Mouse (Mus musculus): ENCODE measurements around the gene Ttll11. TPM values are rescaled to one million over a fixed set of nuclear protein-coding genes. Genes with fewer than 3 reads are reported as not detected.

Gene Ttll11
- polyA plus RNA-seq, 1 experiment from 2014 or later = 0.75 TPM

DNA sequence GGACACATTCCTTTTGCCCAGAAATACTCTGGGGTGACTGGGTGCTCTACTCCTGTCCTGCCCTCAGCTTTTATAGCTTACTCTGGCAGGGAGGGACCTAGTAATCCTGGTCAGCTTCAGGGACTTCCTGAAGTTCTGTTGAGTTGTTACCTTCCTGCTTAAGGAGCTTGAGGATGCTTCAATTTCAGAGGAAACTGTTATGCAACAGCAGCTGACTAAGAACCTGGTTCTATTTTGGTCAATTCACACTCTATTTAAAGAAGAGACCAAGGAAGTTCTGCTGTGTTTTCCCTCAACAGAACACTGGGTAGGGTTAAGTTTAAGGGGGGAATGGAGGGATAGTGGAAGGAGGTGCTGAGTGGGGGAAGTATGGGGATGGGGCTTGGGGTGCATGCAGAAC, 19.5 kb upstream of the Ttll11 start:
- Histone ChIP-seq H3K4me3 (ENCODE audit: low read length) (no peak overlapping the region), H3K36me3 (ENCODE audit: insufficient read depth, low read length) (no peaks in the 10 kb centered on the region), H3K9me3 (ENCODE audit: low read length) (no peaks in the 10 kb centered on the region), H3K4me2 (replicated peaks; ENCODE audit: low read depth, low read length) (no peak overlapping the region), H3K4me1 (ENCODE audit: insufficient read depth, low read length) (no peaks in the 10 kb centered on the region), H3K27me3 (ENCODE audit: insufficient read depth, low read length) (no peaks in the 10 kb centered on the region), H3K9ac (replicated peaks; ENCODE audit: low read length) (no peak overlapping the region), H3K27ac (ENCODE audit: low read length) (no peak overlapping the region)
- ATAC-seq (ENCODE audit: low FRiP score, low TSS enrichment) = no peak

DNA sequence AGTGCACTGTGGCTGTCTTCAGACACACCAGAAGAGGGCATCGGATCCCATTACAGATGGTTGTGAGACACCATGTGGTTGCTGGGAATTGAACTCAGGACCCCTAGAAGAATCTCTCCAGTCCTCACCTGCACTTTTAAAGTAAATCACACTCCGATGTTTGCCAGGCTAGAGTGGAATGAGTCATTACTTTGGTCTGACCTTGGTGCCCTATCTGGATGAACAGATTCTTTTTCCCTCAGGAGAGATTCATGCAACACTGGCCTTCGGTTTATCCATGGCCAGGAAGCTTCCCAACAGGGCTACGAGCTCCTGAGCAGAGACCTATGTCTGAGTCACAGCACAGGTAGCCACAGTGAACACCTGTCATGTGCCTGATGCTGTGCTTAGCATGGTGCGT, 18.7 kb upstream of the Ttll11 start:
- H3K4me2 ChIP-seq (replicated peaks; ENCODE audit: low read depth, low read length) = no peak overlapping the region

DNA sequence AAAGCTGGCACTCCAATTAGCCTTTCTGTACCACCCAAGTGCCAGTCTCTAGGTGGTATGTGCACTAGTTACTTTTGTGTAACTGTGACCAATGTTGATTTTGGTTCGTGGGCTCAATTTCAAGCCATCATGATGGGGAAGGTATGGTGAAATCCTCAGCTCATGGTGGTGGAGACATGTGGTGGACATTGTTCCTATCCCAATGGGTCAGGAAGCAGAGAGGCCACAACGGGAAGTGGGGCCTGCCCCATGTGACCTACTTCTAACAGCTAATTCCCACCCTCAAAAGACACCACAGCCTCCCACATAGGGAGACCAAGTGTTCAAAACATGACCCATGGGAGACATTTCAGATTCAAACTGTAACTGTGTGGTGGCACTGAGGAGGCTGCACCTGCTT, 17.0 kb upstream of the Ttll11 start:
- Histone ChIP-seq H3K9ac (replicated peaks; ENCODE audit: low read length) (no peak overlapping the region), H3K4me1 (ENCODE audit: insufficient read depth, low read length) (no peaks in the 10 kb centered on the region), H3K4me3 (ENCODE audit: low read length) (no peak overlapping the region), H3K27ac (ENCODE audit: low read length) (no peak overlapping the region), H3K4me2 (replicated peaks; ENCODE audit: low read depth, low read length) (no peak overlapping the region), H3K27me3 (ENCODE audit: insufficient read depth, low read length) (no peaks in the 10 kb centered on the region), H3K36me3 (ENCODE audit: insufficient read depth, low read length) (no peaks in the 10 kb centered on the region), H3K9me3 (ENCODE audit: low read length) (no peaks in the 10 kb centered on the region)
- WGBS = 70% methylated on average over 2 of the region's 2 CpGs
- ATAC-seq (ENCODE audit: low FRiP score, low TSS enrichment) = no peak

More for the DNA sequence above, 18.7 kb upstream of the Ttll11 start:
- H3K9me3 ChIP-seq (ENCODE audit: low read length) = no peaks in the 10 kb centered on the region
- H3K9ac ChIP-seq (replicated peaks; ENCODE audit: low read length) = no peak overlapping the region
- H3K27ac ChIP-seq (ENCODE audit: low read length) = no peak overlapping the region
- no peak overlapping the region for H3K4me3 ChIP-seq (ENCODE audit: low read length)
- no peaks in the 10 kb centered on the region for H3K36me3 ChIP-seq (ENCODE audit: insufficient read depth, low read length)
- H3K4me1 ChIP-seq (ENCODE audit: insufficient read depth, low read length) = no peaks in the 10 kb centered on the region
- no peaks in the 10 kb centered on the region for H3K27me3 ChIP-seq (ENCODE audit: insufficient read depth, low read length)
- 82% methylated on average over 5 of the region's 5 CpGs for WGBS
- ATAC-seq (ENCODE audit: low FRiP score, low TSS enrichment) = no peak

DNA sequence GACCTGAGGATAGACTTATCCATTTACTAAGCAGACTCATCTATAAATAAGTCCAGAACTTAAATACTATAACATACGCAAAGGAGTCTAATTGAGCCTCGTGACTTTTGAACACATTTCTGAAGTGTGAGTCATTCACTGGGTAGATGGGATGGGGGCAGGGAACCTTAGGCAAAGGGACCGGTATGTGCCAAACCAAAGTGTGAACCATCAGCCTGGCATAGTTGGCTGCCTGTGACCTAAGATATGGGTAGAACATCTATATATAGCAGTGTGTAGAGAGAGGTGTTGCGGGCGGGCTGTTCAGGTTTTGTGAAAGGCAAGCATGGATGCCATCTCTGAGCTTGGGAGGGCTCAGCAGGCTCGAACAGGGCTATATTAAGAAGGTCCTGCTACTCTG, 14.6 kb upstream of the Ttll11 start:
- Histone ChIP-seq H3K36me3 (ENCODE audit: insufficient read depth, low read length) (no peaks in the 10 kb centered on the region), H3K9me3 (ENCODE audit: low read length) (no peaks in the 10 kb centered on the region), H3K4me3 (ENCODE audit: low read length) (no peak overlapping the region), H3K27me3 (ENCODE audit: insufficient read depth, low read length) (no peaks in the 10 kb centered on the region), H3K4me2 (replicated peaks; ENCODE audit: low read depth, low read length) (no peak overlapping the region), H3K9ac (replicated peaks; ENCODE audit: low read length) (no peak overlapping the region), H3K27ac (ENCODE audit: low read length) (no peak overlapping the region), H3K4me1 (ENCODE audit: insufficient read depth, low read length) (no peaks in the 10 kb centered on the region)
- 81% methylated on average over 6 of the region's 6 CpGs for WGBS
- ATAC-seq (ENCODE audit: low FRiP score, low TSS enrichment) = no peak

DNA sequence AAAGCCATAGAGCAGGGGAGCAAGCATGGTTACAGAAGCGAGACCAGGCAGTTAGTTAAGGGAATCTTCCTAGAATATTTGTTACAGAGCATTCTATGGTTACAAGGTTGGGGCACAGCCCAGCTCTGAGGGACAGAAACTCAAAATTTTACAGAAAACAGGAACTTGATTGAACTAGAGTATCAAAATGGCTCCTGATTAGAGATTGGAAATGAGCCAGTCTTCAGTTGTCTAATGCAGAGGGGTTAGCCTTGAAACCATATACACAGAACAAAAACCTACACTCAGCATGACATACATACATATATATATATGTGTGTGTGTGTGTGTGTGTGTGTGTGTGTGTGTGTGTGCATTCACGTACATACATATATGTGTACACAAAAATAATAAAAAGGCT, 13.8 kb upstream of the Ttll11 start:
- Histone ChIP-seq H3K4me2 (replicated peaks; ENCODE audit: low read depth, low read length) (no peak overlapping the region), H3K9me3 (ENCODE audit: low read length) (no peaks in the 10 kb centered on the region), H3K9ac (replicated peaks; ENCODE audit: low read length) (no peak overlapping the region), H3K4me3 (ENCODE audit: low read length) (no peak overlapping the region), H3K4me1 (ENCODE audit: insufficient read depth, low read length) (no peaks in the 10 kb centered on the region), H3K36me3 (ENCODE audit: insufficient read depth, low read length) (no peaks in the 10 kb centered on the region), H3K27me3 (ENCODE audit: insufficient read depth, low read length) (0 out of 2 replicates have a peak, but pooled peaks cover under 1% of the 10 kb centered on the region), H3K27ac (ENCODE audit: low read length) (no peak overlapping the region)
- ATAC-seq (ENCODE audit: low FRiP score, low TSS enrichment) = no peak
- WGBS = 62% methylated on average over 2 of the region's 2 CpGs

- Histone ChIP-seq H3K36me3 (ENCODE audit: insufficient read depth, low read length) (no peaks in the 10 kb centered on the region), H3K4me2 (replicated peaks; ENCODE audit: low read depth, low read length) (no peak overlapping the region), H3K27me3 (ENCODE audit: insufficient read depth, low read length) (peaks cover 6% of the 10 kb centered on the region; the same call in 1 of the 2 replicates), H3K27ac (ENCODE audit: low read length) (no peak overlapping the region), H3K4me3 (ENCODE audit: low read length) (no peak overlapping the region), H3K9ac (replicated peaks; ENCODE audit: low read length) (no peak overlapping the region), H3K9me3 (ENCODE audit: low read length) (no peaks in the 10 kb centered on the region), H3K4me1 (ENCODE audit: insufficient read depth, low read length) (no peaks in the 10 kb centered on the region)
- ATAC-seq (ENCODE audit: low FRiP score, low TSS enrichment) = no peak
- WGBS = 89% methylated on average over 3 of the region's 3 CpGs
These were observed 12.5 kb upstream of the Ttll11 start for GRCm38 (mm10) chr2:35992259-35992658.

DNA sequence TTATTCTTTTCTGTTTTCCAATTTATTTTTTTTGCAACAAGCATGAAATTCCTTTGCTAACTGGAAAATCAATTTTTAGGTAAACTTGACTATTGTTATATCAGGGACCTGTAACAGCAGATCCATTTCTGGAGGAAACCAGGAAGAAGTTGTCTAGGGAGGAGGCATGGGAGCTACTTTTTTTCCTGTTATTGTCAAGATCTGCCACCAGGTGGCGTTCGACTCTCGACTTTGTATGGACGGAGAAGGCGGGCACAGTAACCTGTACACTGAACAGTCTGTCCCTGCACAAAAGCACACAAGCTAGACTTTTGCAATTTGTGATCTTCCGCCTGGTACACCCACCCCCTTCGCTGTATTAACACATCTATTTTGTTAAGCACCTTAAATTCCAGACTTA, 4.2 kb upstream of the Ttll11 start:
- no peak overlapping the region for H3K27ac ChIP-seq (ENCODE audit: low read length)

GRCm38 (mm10) chr2:35981872-35982271, 2.2 kb upstream of the Ttll11 start:
- ATAC-seq (ENCODE audit: low FRiP score, low TSS enrichment) = no peak
- 68% methylated on average over 3 of the region's 3 CpGs for WGBS
- Histone ChIP-seq H3K27ac (ENCODE audit: low read length) (no peak overlapping the region), H3K9ac (replicated peaks; ENCODE audit: low read length) (no peak overlapping the region), H3K4me3 (ENCODE audit: low read length) (no peak overlapping the region), H3K9me3 (ENCODE audit: low read length) (no peaks in the 10 kb centered on the region), H3K27me3 (ENCODE audit: insufficient read depth, low read length) (peaks cover 4% of the 10 kb centered on the region; the same call in 1 of the 2 replicates), H3K36me3 (ENCODE audit: insufficient read depth, low read length) (no peaks in the 10 kb centered on the region), H3K4me1 (ENCODE audit: insufficient read depth, low read length) (peaks cover 12% of the 10 kb centered on the region), H3K4me2 (replicated peaks; ENCODE audit: low read depth, low read length) (no peak overlapping the region)

More for the DNA sequence above, 4.2 kb upstream of the Ttll11 start:
- H3K4me3 ChIP-seq (ENCODE audit: low read length) = no peak overlapping the region
- no peaks in the 10 kb centered on the region for H3K4me1 ChIP-seq (ENCODE audit: insufficient read depth, low read length)
- H3K27me3 ChIP-seq (ENCODE audit: insufficient read depth, low read length) = peaks cover 10% of the 10 kb centered on the region
- ATAC-seq (ENCODE audit: low FRiP score, low TSS enrichment) = no peak
- 6% methylated on average over 7 of the region's 7 CpGs for WGBS
- no peak overlapping the region for H3K4me2 ChIP-seq (replicated peaks; ENCODE audit: low read depth, low read length)
- H3K36me3 ChIP-seq (ENCODE audit: insufficient read depth, low read length) = no peaks in the 10 kb centered on the region
- H3K9ac ChIP-seq (replicated peaks; ENCODE audit: low read length) = no peak overlapping the region
- no peaks in the 10 kb centered on the region for H3K9me3 ChIP-seq (ENCODE audit: low read length)

- ATAC-seq (ENCODE audit: low FRiP score, low TSS enrichment) = peak; percentile 75
These were observed 621 bp downstream of the Ttll11 start for GRCm38 (mm10) chr2:35978941-35979643.

DNA sequence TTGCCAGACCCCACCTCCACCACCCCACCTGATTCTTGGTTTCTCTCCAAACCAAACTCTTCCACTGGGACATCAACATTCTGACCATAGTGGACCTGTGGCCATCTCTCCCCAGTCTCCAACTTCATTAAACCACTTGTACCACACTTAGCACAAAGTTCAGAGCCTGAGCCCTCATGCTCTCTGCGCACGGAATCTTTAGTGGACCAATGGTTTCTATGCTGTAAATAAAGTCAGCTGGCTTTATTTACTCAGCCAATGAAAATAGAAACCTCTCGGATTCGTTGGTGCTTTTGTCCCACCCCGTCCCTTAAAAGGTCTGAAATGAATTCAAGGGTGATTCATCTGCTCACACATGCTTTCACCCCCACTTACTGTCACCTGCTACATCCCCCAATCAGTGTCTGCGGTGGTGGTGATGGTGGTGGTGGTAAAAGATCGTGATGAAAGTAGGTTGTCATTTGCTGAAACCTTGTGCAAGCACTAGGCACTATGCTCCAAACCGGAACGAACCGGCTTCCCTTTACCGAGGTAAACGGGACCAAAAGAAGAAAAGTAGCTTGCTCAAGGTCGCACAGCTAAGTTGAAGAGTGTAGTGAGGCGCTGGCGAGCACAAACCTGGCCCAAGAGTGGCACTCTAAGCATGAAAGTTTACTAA, 1.3 kb downstream of the Ttll11 start:
- WGBS = 21% methylated on average over 15 of the region's 15 CpGs

More at GRCm38 (mm10) chr2:35978941-35979643, 621 bp downstream of the Ttll11 start:
- Histone ChIP-seq H3K9ac (replicated peaks; ENCODE audit: low read length) (peak overlapping the region; percentile 87), H3K4me1 (ENCODE audit: insufficient read depth, low read length) (peaks cover 12% of the 10 kb centered on the region), H3K4me2 (replicated peaks; ENCODE audit: low read depth, low read length) (peak overlapping the region; percentile 93), H3K36me3 (ENCODE audit: insufficient read depth, low read length) (no peaks in the 10 kb centered on the region), H3K9me3 (ENCODE audit: low read length) (no peaks in the 10 kb centered on the region), H3K4me3 (ENCODE audit: low read length) (peak overlapping the region; percentile 83), H3K27me3 (ENCODE audit: insufficient read depth, low read length) (peaks cover 4% of the 10 kb centered on the region; the same call in 1 of the 2 replicates), H3K27ac (ENCODE audit: low read length) (peak overlapping the region; percentile 68)
- under 1% methylated on average over 75 of the region's 76 CpGs for WGBS

More for the DNA sequence above, 1.3 kb downstream of the Ttll11 start:
- H3K27ac ChIP-seq (ENCODE audit: low read length) = peak overlapping the region; percentile 68
- peaks cover 12% of the 10 kb centered on the region for H3K4me1 ChIP-seq (ENCODE audit: insufficient read depth, low read length)
- H3K4me2 ChIP-seq (replicated peaks; ENCODE audit: low read depth, low read length) = peak overlapping the region; percentile 93
- no peaks in the 10 kb centered on the region for H3K36me3 ChIP-seq (ENCODE audit: insufficient read depth, low read length)
- no peaks in the 10 kb centered on the region for H3K9me3 ChIP-seq (ENCODE audit: low read length)
- ATAC-seq (ENCODE audit: low FRiP score, low TSS enrichment) = peak; percentile 14; the same call in 1 of the 2 replicates
- peak overlapping the region; percentile 83 for H3K4me3 ChIP-seq (ENCODE audit: low read length)
- peaks cover 4% of the 10 kb centered on the region; the same call in 1 of the 2 replicates for H3K27me3 ChIP-seq (ENCODE audit: insufficient read depth, low read length)
- peak overlapping the region; percentile 87 for H3K9ac ChIP-seq (replicated peaks; ENCODE audit: low read length)
